Mouse (Mus musculus) liver, postnatal 0 days (tissue): ENCODE measurements at regions not wholly inside any gene's neighbourhood (a gene's known extent, or its start where the extent isn't known, plus 50 kb on each side); places are given as distances from the start of the nearest gene placed in this dataset.
"Not testable (repeated sequence)": the region's sequence is repeated elsewhere in the genome, so short reads cannot be mapped to it uniquely, and the experiment has no call there.

Experiments used
- ATAC-seq: fragments of 200-750 bp; cut with Nextera tagmentation; 2 replicates; pipeline ENCODE4 v1.8.0; 2017; ENCODE audit warnings: mild to moderate bottlenecking, moderate library complexity
- DNase-seq: peaks from one replicate; pipeline ENCODE4 v3.0.0-alpha.2; 2016
- H3K27ac ChIP-seq: fragments of 300-500 bp; sonication (generic); 2 replicates; pipeline ENCODE4 v1.5.1; 2014; ENCODE audit warnings: antibody characterized with exemption, moderate library complexity, mild to moderate bottlenecking, low read depth
- H3K27me3 ChIP-seq: fragments of 300-500 bp; sonication (generic); 2 replicates; pipeline ENCODE4 v1.6.1; 2014; ENCODE audit warnings: low read length, control low read depth, mixed read lengths; ENCODE audit not compliant: insufficient read depth
- H3K36me3 ChIP-seq: fragments of 300-500 bp; sonication (generic); replicated peaks from 2 replicates; pipeline ENCODE4 v1.6.1; 2014; ENCODE audit warnings: mild to moderate bottlenecking, control low read depth, low read length, moderate library complexity, mixed read lengths; ENCODE audit not compliant: insufficient read depth
- H3K4me1 ChIP-seq: fragments of 300-500 bp; sonication (generic); 2 replicates; pipeline ENCODE4 v1.6.1; 2014; ENCODE audit warnings: antibody characterized with exemption, mild to moderate bottlenecking, control low read depth; ENCODE audit not compliant: insufficient read depth
- H3K4me2 ChIP-seq: fragments of 300-500 bp; sonication (generic); 2 replicates; pipeline ENCODE4 v1.6.1; 2014; ENCODE audit warnings: low read depth, mild to moderate bottlenecking, low read length, moderate library complexity, mixed read lengths
- H3K4me3 ChIP-seq: fragments of 300-500 bp; sonication (generic); 2 replicates; pipeline ENCODE4 v1.5.1; 2014; ENCODE audit warnings: low read depth, low read length
- H3K9ac ChIP-seq: fragments of 300-500 bp; sonication (generic); replicated peaks from 2 replicates; pipeline ENCODE4 v1.6.1; 2014; ENCODE audit warnings: mild to moderate bottlenecking, moderate library complexity
- H3K9me3 ChIP-seq: fragments of 300-500 bp; sonication (generic); 2 replicates; pipeline ENCODE4 v1.6.1; 2016; ENCODE audit warnings: mild to moderate bottlenecking, control low read depth, low read length, mixed read lengths
- CTCF ChIP-seq: sonication (generic); IDR thresholded peaks from 2 replicates; pipeline ENCODE4 v1.5.1; 2016; ENCODE audit warnings: antibody characterized with exemption, low read depth
- EP300 ChIP-seq: IDR thresholded peaks from 2 replicates; pipeline ENCODE4 v1.6.1; 2016; ENCODE audit warnings: antibody characterized with exemption, low read depth, mild to moderate bottlenecking
- WGBS: fragments of 180-500 bp; shearing (Covaris S2); extraction: QIAGEN DNeasy Blood & Tissue Kit; methylation state at CpG from one replicate; pipeline ENCODE4 v1.1.7; 2014; ENCODE audit not compliant: insufficient replicate concordance; 5-methylcytosine and 5-hydroxymethylcytosine counted together

DNA sequence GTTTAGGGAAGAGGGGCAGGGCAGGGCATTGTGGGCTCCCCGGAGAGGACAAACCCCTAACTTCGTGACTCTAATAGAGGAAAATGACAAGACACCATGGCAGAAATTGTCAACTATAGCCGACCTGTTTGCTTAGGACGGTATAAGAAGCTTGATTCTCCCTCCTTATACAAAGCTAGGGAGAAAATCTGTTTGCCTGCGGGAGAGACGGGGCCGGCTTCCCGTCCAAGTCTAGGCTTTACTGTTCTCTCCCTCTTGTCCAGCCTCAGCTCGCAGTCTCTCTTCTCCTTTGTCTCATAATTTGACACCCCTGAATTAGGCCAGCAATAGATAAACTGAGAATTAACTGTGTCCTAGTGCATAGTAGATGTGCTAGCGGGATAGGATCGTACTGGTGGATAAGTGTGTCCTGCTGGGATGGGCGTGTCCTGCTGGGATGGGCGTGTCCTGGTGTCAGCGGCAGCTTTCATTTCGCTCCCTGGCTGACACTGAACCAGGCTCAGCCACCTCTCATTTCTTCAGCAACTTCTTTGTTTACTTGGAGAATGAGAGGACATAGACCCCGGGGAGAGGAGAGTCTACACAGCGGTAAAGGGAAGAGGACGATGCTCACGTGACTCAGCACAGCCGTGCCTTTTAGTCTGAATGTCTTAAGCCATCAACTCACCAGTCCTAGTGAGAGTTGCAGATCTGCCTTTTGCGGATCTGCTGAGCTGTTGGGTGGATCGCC is 70.8 kb downstream of the Adra2a start:
- peak overlapping the region; percentile 26; the same call in 1 of the 2 replicates for H3K9ac ChIP-seq
- H3K27ac ChIP-seq, result no peak overlapping the region
- TF ChIP-seq EP300 (no peak), CTCF (no peak)
- peak overlapping the region; percentile 73 for H3K4me2 ChIP-seq
- ATAC-seq, result peak; percentile 77
- H3K36me3 ChIP-seq, result no peaks in the 10 kb centered on the region
- peaks cover 14% of the 10 kb centered on the region; the same call in 1 of the 2 replicates for H3K27me3 ChIP-seq
- peak; percentile 63 for DNase-seq
- H3K4me3 ChIP-seq, result peak overlapping the region; percentile 59
- 10% methylated on average over 22 of the region's 22 CpGs for WGBS
- H3K9me3 ChIP-seq, result no peaks in the 10 kb centered on the region
- H3K4me1 ChIP-seq, result peaks cover 5% of the 10 kb centered on the region

- 45% methylated on average over 4 of the region's 4 CpGs for WGBS
- Histone ChIP-seq H3K9ac (peak overlapping the region; percentile 26; the same call in 1 of the 2 replicates), H3K27ac (no peak overlapping the region), H3K9me3 (no peaks in the 10 kb centered on the region), H3K4me1 (peaks cover 5% of the 10 kb centered on the region), H3K27me3 (peaks cover 14% of the 10 kb centered on the region; the same call in 1 of the 2 replicates), H3K4me2 (peak overlapping the region; percentile 73), H3K36me3 (no peaks in the 10 kb centered on the region), H3K4me3 (peak overlapping the region; percentile 59)
- no peak for TF ChIP-seq EP300
- no peak for TF ChIP-seq CTCF
- DNase-seq (no peak), ATAC-seq (0 out of 2 replicates have a peak, but pooled peaks have one; percentile 15)
Measured at GRCm38 (mm10) chr19:54115335-54115734, 71.4 kb downstream of the Adra2a start.

DNA sequence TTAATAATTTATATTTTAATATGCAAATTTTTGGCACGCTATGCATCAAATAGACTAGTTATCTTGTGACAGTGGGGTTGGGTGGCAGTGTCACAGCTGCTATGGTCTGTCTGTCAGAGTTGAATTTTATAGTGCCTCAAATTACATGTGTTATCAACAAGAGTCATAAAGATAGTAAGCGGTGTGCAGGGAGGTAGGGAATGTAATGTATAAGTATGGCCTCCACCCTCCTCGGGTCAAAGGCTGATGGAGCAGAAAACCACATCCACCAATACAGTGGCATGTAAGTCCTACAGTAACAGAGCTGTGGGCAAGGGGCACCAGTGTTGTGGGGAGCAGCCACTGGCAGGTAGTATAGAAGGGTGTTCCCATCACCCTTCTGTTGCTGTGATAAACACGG is 72.9 kb downstream of the Adra2a start:
- H3K36me3 ChIP-seq, result no peaks in the 10 kb centered on the region
- no peak for DNase-seq
- 75% methylated on average over 4 of the region's 4 CpGs for WGBS
- H3K9me3 ChIP-seq, result no peaks in the 10 kb centered on the region
- H3K4me3 ChIP-seq, result no peak overlapping the region
- H3K27ac ChIP-seq, result no peak overlapping the region
- H3K4me1 ChIP-seq, result peaks cover 5% of the 10 kb centered on the region
- no peak overlapping the region for H3K4me2 ChIP-seq
- ATAC-seq, result no peak
- H3K27me3 ChIP-seq, result peaks cover 14% of the 10 kb centered on the region; the same call in 1 of the 2 replicates
- TF ChIP-seq CTCF, result no peak
- no peak for TF ChIP-seq EP300
- H3K9ac ChIP-seq, result no peak overlapping the region

GRCm38 (mm10) chr19:54117676-54118075 is 73.7 kb downstream of the Adra2a start:
- no peak overlapping the region for H3K27ac ChIP-seq
- TF ChIP-seq CTCF (no peak), EP300 (no peak)
- H3K4me3 ChIP-seq, result no peak overlapping the region
- H3K4me1 ChIP-seq, result peaks cover 5% of the 10 kb centered on the region
- ATAC-seq (no peak), DNase-seq (no peak)
- H3K9ac ChIP-seq, result no peak overlapping the region
- H3K27me3 ChIP-seq, result peaks cover 14% of the 10 kb centered on the region; the same call in 1 of the 2 replicates
- H3K36me3 ChIP-seq, result no peaks in the 10 kb centered on the region
- no peaks in the 10 kb centered on the region for H3K9me3 ChIP-seq
- no peak overlapping the region for H3K4me2 ChIP-seq
- 67% methylated on average over 11 of the region's 11 CpGs for WGBS

DNA sequence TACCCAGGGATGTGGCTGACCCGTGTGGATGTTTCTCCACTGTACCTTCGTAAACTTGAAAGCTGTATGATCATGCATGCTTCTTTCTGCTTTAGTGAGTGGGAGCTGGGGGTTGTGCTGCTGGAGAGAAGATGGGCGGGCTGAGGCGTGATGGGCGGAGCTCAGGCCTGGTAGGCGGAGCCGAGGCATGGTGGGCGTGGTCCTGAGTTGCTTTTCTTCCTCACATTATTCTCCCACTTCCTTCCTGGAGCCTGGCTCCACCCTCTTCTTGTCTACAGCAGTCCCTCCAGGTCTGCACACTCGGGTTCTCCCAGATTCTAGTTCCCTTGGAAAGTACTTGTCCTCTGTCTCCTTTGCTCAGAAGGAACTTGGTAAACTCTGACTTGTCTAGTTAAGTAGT is 79.6 kb downstream of the Adra2a start:
- H3K36me3 ChIP-seq, result no peaks in the 10 kb centered on the region
- H3K27ac ChIP-seq, result no peak overlapping the region
- ATAC-seq (no peak), DNase-seq (no peak)
- H3K9ac ChIP-seq, result no peak overlapping the region
- H3K4me3 ChIP-seq, result no peak overlapping the region
- H3K4me1 ChIP-seq, result no peaks in the 10 kb centered on the region
- H3K4me2 ChIP-seq, result no peak overlapping the region
- no peaks in the 10 kb centered on the region for H3K27me3 ChIP-seq
- WGBS, result 58% methylated on average over 9 of the region's 9 CpGs
- no peak for TF ChIP-seq CTCF
- TF ChIP-seq EP300, result no peak
- H3K9me3 ChIP-seq, result no peaks in the 10 kb centered on the region

DNA sequence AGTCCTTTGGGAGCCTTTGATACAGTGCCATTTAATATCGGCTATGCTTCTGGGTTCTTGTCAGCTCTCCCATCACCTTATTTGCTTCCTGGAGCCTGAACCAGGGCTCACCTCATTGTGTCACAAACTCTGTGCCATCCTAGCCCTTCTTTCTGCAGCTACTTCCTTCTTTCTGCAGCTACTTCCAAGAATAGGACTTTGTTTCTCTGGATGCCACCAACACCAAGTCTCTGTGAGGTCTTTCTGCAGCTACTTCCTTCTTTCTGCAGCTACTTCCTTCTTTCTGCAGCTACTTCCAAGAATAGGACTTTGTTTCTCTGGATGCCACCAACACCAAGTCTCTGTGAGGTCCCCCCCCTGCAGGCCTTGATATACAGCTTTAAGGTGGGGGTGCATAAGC is 107.8 kb downstream of the Adra2a start:
- not testable (repeated sequence) for H3K9ac ChIP-seq, H3K27me3 ChIP-seq, H3K36me3 ChIP-seq, H3K4me1 ChIP-seq, H3K9me3 ChIP-seq, DNase-seq, ATAC-seq, H3K4me2 ChIP-seq, H3K27ac ChIP-seq, H3K4me3 ChIP-seq
- 74% methylated on average over 1 of the region's 1 CpGs for WGBS
